Mouse (Mus musculus): ENCODE data around the gene Hmgcs1. TPM values are rescaled to one million over a fixed set of nuclear protein-coding genes. Genes with fewer than 3 reads are reported as not detected.
A peak's percentile ranks its signal among the peaks of the same experiment; 100 is the strongest.

Gene Hmgcs1
- polyA plus RNA-seq, 1 experiment from 2014 or later: 153 TPM

- peak overlapping the region; percentile 50 for H3K9ac ChIP-seq (ENCODE audit: low read depth, low read length)
- H3K4me1 ChIP-seq (replicated peaks; ENCODE audit: insufficient read depth, low read length): peaks cover 7% of the 10 kb centered on the region
- no peaks in the 10 kb centered on the region for H3K27me3 ChIP-seq (ENCODE audit: insufficient read depth, low read length)
- 2% methylated on average over 16 of the region's 16 CpGs for WGBS
- DNase-seq (ENCODE audit: low spot score) (no peak), ATAC-seq (replicated peaks; ENCODE audit: low FRiP score, low read depth) (peak; percentile 44)
- H3K4me3 ChIP-seq (replicated peaks; ENCODE audit: low read depth, low read length): peak overlapping the region; percentile 41
- H3K4me2 ChIP-seq (ENCODE audit: low read length): peak overlapping the region; percentile 90
- H3K27ac ChIP-seq: no peak overlapping the region
- TF ChIP-seq CTCF (IDR thresholded peaks at IDR 0.05; ENCODE audit: low read depth): no peak
- H3K36me3 ChIP-seq (ENCODE audit: insufficient read depth, low read length): no peaks in the 10 kb centered on the region
- H3K9me3 ChIP-seq (replicated peaks; ENCODE audit: low read length): no peaks in the 10 kb centered on the region
These were observed 65.0 kb downstream of the Hmgcs1 start for GRCm38 (mm10) chr13:119755141-119755547.

GRCm38 (mm10) chr13:119755681-119756471 is 65.7 kb downstream of the Hmgcs1 start, which contains the start of gene Nim1k:
Gene Nim1k (minus strand): TSS chr13:119755882.
- WGBS: under 1% methylated on average over 43 of the region's 43 CpGs

GRCm38 (mm10) chr13:119756831-119757230 is 66.7 kb downstream of the Hmgcs1 start:
- DNase-seq (ENCODE audit: low spot score) (peak; percentile 61), ATAC-seq (replicated peaks; ENCODE audit: low FRiP score, low read depth) (no peak)
- H3K4me3 ChIP-seq (replicated peaks; ENCODE audit: low read depth, low read length): no peak overlapping the region
- no peaks in the 10 kb centered on the region for H3K27me3 ChIP-seq (ENCODE audit: insufficient read depth, low read length)
- no peak overlapping the region for H3K27ac ChIP-seq
- WGBS: 20% methylated on average over 5 of the region's 5 CpGs
- H3K4me1 ChIP-seq (replicated peaks; ENCODE audit: insufficient read depth, low read length): peaks cover 7% of the 10 kb centered on the region
- H3K9ac ChIP-seq (ENCODE audit: low read depth, low read length): no peak overlapping the region
- H3K36me3 ChIP-seq (ENCODE audit: insufficient read depth, low read length): no peaks in the 10 kb centered on the region
- H3K4me2 ChIP-seq (ENCODE audit: low read length): no peak overlapping the region
- H3K9me3 ChIP-seq (replicated peaks; ENCODE audit: low read length): no peaks in the 10 kb centered on the region
- TF ChIP-seq CTCF (IDR thresholded peaks at IDR 0.05; ENCODE audit: low read depth): no peak

More at GRCm38 (mm10) chr13:119755681-119756471, 65.7 kb downstream of the Hmgcs1 start, which contains the start of gene Nim1k:
- DNase-seq (ENCODE audit: low spot score): peak; percentile 89
- Histone ChIP-seq H3K4me2 (ENCODE audit: low read length) (peak within 1 kb of the TSS; percentile 90), H3K27ac (peak within 1 kb of the TSS; percentile 52; the same call in 1 of the 2 replicates), H3K4me1 (replicated peaks; ENCODE audit: insufficient read depth, low read length) (peaks cover 7% of the 10 kb centered on the region), H3K4me3 (replicated peaks; ENCODE audit: low read depth, low read length) (peak within 1 kb of the TSS; percentile 41), H3K9ac (ENCODE audit: low read depth, low read length) (peak within 1 kb of the TSS; percentile 50), H3K27me3 (ENCODE audit: insufficient read depth, low read length) (no peaks in the 10 kb centered on the region), H3K9me3 (replicated peaks; ENCODE audit: low read length) (no peaks in the 10 kb centered on the region), H3K36me3 (ENCODE audit: insufficient read depth, low read length) (no peaks in the 10 kb centered on the region)
- peak; percentile 95 for ATAC-seq (replicated peaks; ENCODE audit: low FRiP score, low read depth)
- TF ChIP-seq CTCF (IDR thresholded peaks at IDR 0.05; ENCODE audit: low read depth): no peak

Other genes with a start within 250 kb of the Hmgcs1 start
- 51.1 and 51.6 TPM in 2 replicates for gene 4833420G17Rik, start 227.6 kb upstream of the Hmgcs1 start, polyA plus RNA-seq (2015; fragmentation: Nextera tagmentation; extraction: Ambion mirVana)
- gene Tmem267, start 202.3 kb upstream of the Hmgcs1 start, polyA plus RNA-seq (2015; fragmentation: Nextera tagmentation; extraction: Ambion mirVana): 1.6 and 1.8 TPM in 2 replicates
- gene 3110070M22Rik, start 202.0 kb upstream of the Hmgcs1 start, polyA plus RNA-seq (2015; fragmentation: Nextera tagmentation; extraction: Ambion mirVana): 0.91 and 1.9 TPM in 2 replicates
- 0.08 and 0.13 TPM in 2 replicates for gene Ccl28, start 66.6 kb upstream of the Hmgcs1 start, polyA plus RNA-seq (2015; fragmentation: Nextera tagmentation; extraction: Ambion mirVana)
- 1.2 and 1.3 TPM in 2 replicates for gene Nim1k, start 65.5 kb downstream of the Hmgcs1 start, polyA plus RNA-seq (2015; fragmentation: Nextera tagmentation; extraction: Ambion mirVana)
- gene Zfp131, start 100.5 kb downstream of the Hmgcs1 start, polyA plus RNA-seq (2015; fragmentation: Nextera tagmentation; extraction: Ambion mirVana): 27.6 and 29.7 TPM in 2 replicates
- not detected in 2 replicates for gene AF067063, start 139.8 kb downstream of the Hmgcs1 start, polyA plus RNA-seq (2015; fragmentation: Nextera tagmentation; extraction: Ambion mirVana)
- gene D13Ertd608e, start 145.6 kb downstream of the Hmgcs1 start, polyA plus RNA-seq (2015; fragmentation: Nextera tagmentation; extraction: Ambion mirVana): not detected in 2 replicates
- gene Tcstv1, start 204.4 kb downstream of the Hmgcs1 start, polyA plus RNA-seq (2015; fragmentation: Nextera tagmentation; extraction: Ambion mirVana): not detected in 2 replicates
- not detected in 2 replicates for gene Gm21761, start 238.9 kb downstream of the Hmgcs1 start, polyA plus RNA-seq (2015; fragmentation: Nextera tagmentation; extraction: Ambion mirVana)

All from kidney, postnatal 0 days (tissue).